Mouse (Mus musculus): ENCODE results near the gene Syngr3. TPM values are rescaled to one million over a fixed set of nuclear protein-coding genes. Genes with fewer than 3 reads are reported as not detected.

Syngr3 gene
- total RNA-seq, 1 experiment = 4.1 TPM

DNA sequence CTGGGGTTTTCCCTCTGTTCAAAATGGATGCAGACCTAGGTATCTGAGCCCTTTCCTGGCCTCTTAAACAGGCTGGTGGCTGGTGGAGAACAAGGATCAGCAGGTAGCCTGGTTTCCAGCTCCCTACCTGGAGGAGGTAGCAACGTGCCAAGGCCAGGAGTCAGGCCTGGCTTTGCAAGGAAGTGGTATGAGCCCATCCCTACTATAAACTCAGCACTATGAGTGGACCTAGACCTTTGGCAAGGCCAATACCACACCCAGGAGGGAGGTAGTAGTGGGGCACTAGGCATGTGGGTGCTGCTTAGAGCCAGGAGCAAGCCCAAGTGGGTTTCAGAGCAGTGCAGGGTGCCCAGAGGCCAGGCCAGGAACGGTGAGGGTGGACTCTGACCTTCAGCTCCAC is 9.7 kb upstream of the Syngr3 start:
- H3K4me1 ChIP-seq (ENCODE audit: control insufficient read depth in 2 of 2, insufficient read depth in 2 of 2, low read length in 2 of 2, poor library complexity in 1 of 2) = peaks cover 11 to 13% of the 10 kb centered on the region in 2 experiments
- peaks cover 44% of the 10 kb centered on the region for H3K36me3 ChIP-seq (ENCODE audit: control insufficient read depth, insufficient read depth, low read length, poor library complexity, severe bottlenecking)
- DNase-seq (ENCODE audit: low read depth, low spot score) = no peak
- no peak overlapping the region for H3K27ac ChIP-seq (ENCODE audit: insufficient read depth, low read depth, low read length, poor library complexity, severe bottlenecking)
- no peak overlapping the region for H3K4me3 ChIP-seq (ENCODE audit: insufficient read depth in 1 of 2, low read depth in 1 of 2, low read length in 2 of 2, poor library complexity in 1 of 2, severe bottlenecking in 1 of 2)
- in situ Hi-C loops (cut with MboI; ENCODE audit: low sequenced_read_pairs in 2 of 2, unreplicated experiment in 2 of 2) = no loop called here
- no peak overlapping the region for H3K9ac ChIP-seq (ENCODE audit: insufficient read depth, low read depth, low read length, poor library complexity, severe bottlenecking)
- no peaks in the 10 kb centered on the region for H3K9me3 ChIP-seq (ENCODE audit: control insufficient read depth, insufficient read depth, low read depth, low read length)
- no peak for TF ChIP-seq ZNF384 (IDR thresholded peaks at IDR 0.05; ENCODE audit: low read depth, low read length)
- no peak for TF ChIP-seq ZC3H11A (IDR thresholded peaks at IDR 0.05; ENCODE audit: borderline replicate concordance, low read depth, low read length)
- TF ChIP-seq CHD2 (IDR thresholded peaks at IDR 0.05; ENCODE audit: low read depth, low read length) = no peak
- TF ChIP-seq MAFK (IDR thresholded peaks at IDR 0.05; ENCODE audit: insufficient read depth, low read depth, low read length) = no peak
- no peak for TF ChIP-seq HCFC1 (IDR thresholded peaks at IDR 0.05; ENCODE audit: borderline replicate concordance, insufficient read depth, low read length)

DNA sequence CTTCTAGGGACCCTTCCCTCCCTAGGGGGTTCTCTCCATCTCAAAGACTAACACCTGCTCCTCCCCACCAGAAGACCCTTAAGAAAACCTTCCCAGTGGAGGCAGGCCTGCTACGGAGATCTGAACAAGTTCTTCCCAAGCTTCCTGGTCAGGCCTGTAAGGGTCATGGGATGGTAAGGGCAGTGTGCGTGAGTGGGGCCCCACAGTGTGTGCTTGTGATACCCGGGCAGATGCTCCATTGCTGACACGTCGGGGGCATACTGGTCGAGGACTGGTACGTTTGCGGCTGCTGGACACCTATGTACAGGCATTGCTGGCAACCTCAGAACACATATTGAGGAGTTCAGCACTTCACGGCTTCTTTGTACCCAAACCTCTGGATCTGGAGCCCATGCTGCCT is 9.0 kb upstream of the Syngr3 start:
- peak overlapping the region; percentile 55; the same call in 1 of the 2 replicates for H3K27ac ChIP-seq (ENCODE audit: insufficient read depth, low read depth, low read length, poor library complexity, severe bottlenecking)
- no peaks in the 10 kb centered on the region for H3K9me3 ChIP-seq (ENCODE audit: control insufficient read depth, insufficient read depth, low read depth, low read length)
- no peak overlapping the region for H3K4me3 ChIP-seq (ENCODE audit: insufficient read depth in 1 of 2, low read depth in 1 of 2, low read length in 2 of 2, poor library complexity in 1 of 2, severe bottlenecking in 1 of 2)
- TF ChIP-seq MAFK (IDR thresholded peaks at IDR 0.05; ENCODE audit: insufficient read depth, low read depth, low read length) = no peak
- TF ChIP-seq HCFC1 (IDR thresholded peaks at IDR 0.05; ENCODE audit: borderline replicate concordance, insufficient read depth, low read length) = no peak
- TF ChIP-seq CHD2 (IDR thresholded peaks at IDR 0.05; ENCODE audit: low read depth, low read length) = no peak
- no peak for TF ChIP-seq ZC3H11A (IDR thresholded peaks at IDR 0.05; ENCODE audit: borderline replicate concordance, low read depth, low read length)
- TF ChIP-seq ZNF384 (IDR thresholded peaks at IDR 0.05; ENCODE audit: low read depth, low read length) = no peak
- in situ Hi-C loops (cut with MboI; ENCODE audit: low sequenced_read_pairs in 2 of 2, unreplicated experiment in 2 of 2) = no loop called here
- DNase-seq (ENCODE audit: low read depth, low spot score) = no peak
- peak overlapping the region; percentile 2; the same call in 1 of the 2 replicates for H3K9ac ChIP-seq (ENCODE audit: insufficient read depth, low read depth, low read length, poor library complexity, severe bottlenecking)
- peaks cover 11 to 13% of the 10 kb centered on the region in 2 experiments for H3K4me1 ChIP-seq (ENCODE audit: control insufficient read depth in 2 of 2, insufficient read depth in 2 of 2, low read length in 2 of 2, poor library complexity in 1 of 2)
- peaks cover 40% of the 10 kb centered on the region for H3K36me3 ChIP-seq (ENCODE audit: control insufficient read depth, insufficient read depth, low read length, poor library complexity, severe bottlenecking)

DNA sequence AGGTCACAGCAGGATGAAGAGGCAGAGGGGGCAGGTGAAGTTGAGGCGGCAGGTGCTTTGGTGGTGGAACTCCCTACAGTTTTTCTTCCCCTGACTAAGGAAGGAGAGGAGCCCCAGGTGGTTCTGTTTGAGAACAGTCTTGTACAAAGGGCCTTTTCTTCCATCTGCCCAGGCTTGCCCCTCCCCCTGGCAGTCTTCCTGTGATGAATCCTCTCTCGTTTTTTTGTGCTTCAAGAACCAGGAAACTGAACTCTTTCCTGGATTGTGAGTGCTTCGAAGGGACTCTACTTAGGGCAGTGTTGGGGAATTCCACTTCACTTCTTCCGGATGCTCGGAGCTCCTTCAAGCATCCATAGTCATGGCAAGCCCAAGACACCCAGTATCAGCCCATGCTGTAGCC is 8.2 kb upstream of the Syngr3 start:
- in situ Hi-C loops (cut with MboI; ENCODE audit: low sequenced_read_pairs in 2 of 2, unreplicated experiment in 2 of 2) = no loop called here
- peaks cover 41% of the 10 kb centered on the region for H3K36me3 ChIP-seq (ENCODE audit: control insufficient read depth, insufficient read depth, low read length, poor library complexity, severe bottlenecking)
- peaks cover 11 to 13% of the 10 kb centered on the region in 2 experiments for H3K4me1 ChIP-seq (ENCODE audit: control insufficient read depth in 2 of 2, insufficient read depth in 2 of 2, low read length in 2 of 2, poor library complexity in 1 of 2)
- DNase-seq (ENCODE audit: low read depth, low spot score) = no peak
- peak overlapping the region; percentile 2; the same call in 1 of the 2 replicates for H3K9ac ChIP-seq (ENCODE audit: insufficient read depth, low read depth, low read length, poor library complexity, severe bottlenecking)
- H3K27ac ChIP-seq (ENCODE audit: insufficient read depth, low read depth, low read length, poor library complexity, severe bottlenecking) = peak overlapping the region; percentile 55
- TF ChIP-seq HCFC1 (IDR thresholded peaks at IDR 0.05; ENCODE audit: borderline replicate concordance, insufficient read depth, low read length) = no peak
- TF ChIP-seq ZC3H11A (IDR thresholded peaks at IDR 0.05; ENCODE audit: borderline replicate concordance, low read depth, low read length) = no peak
- no peak for TF ChIP-seq MAFK (IDR thresholded peaks at IDR 0.05; ENCODE audit: insufficient read depth, low read depth, low read length)
- TF ChIP-seq CHD2 (IDR thresholded peaks at IDR 0.05; ENCODE audit: low read depth, low read length) = no peak
- TF ChIP-seq ZNF384 (IDR thresholded peaks at IDR 0.05; ENCODE audit: low read depth, low read length) = no peak
- no peaks in the 10 kb centered on the region for H3K9me3 ChIP-seq (ENCODE audit: control insufficient read depth, insufficient read depth, low read depth, low read length)
- peak overlapping the region in 1 of 2 experiments; percentile 27; a peak in 2 of 4 replicates for H3K4me3 ChIP-seq (ENCODE audit: insufficient read depth in 1 of 2, low read depth in 1 of 2, low read length in 2 of 2, poor library complexity in 1 of 2, severe bottlenecking in 1 of 2)

DNA sequence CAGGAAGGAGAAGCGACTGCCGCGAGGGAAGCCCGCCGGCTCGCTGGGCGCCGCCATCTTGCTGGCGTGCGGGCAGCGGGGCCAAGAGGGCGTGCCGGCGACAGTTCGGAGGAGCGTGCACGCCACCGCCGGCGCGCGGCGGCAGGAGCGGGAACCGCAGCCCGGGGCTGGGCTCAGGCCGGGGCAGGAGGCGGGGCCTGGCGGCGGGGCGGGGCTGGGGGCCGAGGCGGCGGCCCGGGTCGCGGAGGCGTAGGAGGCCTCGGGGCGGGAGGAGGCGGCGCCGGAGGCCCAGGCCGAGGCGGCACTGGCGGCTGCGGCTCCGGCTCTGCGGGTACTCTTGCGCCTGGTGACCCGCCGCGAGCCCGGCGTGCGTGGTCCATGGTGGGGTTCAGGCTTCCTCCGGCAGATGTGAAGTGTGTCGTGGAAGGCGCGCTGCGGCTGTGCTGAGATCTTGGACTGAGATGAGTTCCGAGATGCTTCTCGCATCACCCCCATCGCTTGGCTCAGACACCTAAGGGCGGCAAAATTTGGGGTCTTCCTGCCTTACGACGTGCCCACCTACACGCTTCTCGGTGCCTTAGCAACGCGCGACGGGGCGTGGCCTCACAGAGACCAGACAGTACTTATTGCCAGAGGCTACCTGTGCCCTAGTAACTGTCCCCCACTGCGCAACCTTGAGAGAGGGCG is 6.4 kb upstream of the Syngr3 start, which contains the start of the genes Gfer and Noxo1:
Gene Gfer (minus strand): TSS at position 146 of the 687 bp plus-strand sequence.
Gene Noxo1 (plus strand): TSS at position 224 of the 687 bp plus-strand sequence.
- peaks cover 30% of the 10 kb centered on the region for H3K36me3 ChIP-seq (ENCODE audit: control insufficient read depth, insufficient read depth, low read length, poor library complexity, severe bottlenecking)
- peak; percentile 63 for DNase-seq (ENCODE audit: low read depth, low spot score)
- no peaks in the 10 kb centered on the region for H3K9me3 ChIP-seq (ENCODE audit: control insufficient read depth, insufficient read depth, low read depth, low read length)
- H3K9ac ChIP-seq (ENCODE audit: insufficient read depth, low read depth, low read length, poor library complexity, severe bottlenecking) = peak within 1 kb of the TSS; percentile 89
- TF ChIP-seq CHD2 (IDR thresholded peaks at IDR 0.05; ENCODE audit: low read depth, low read length) (no peak), ZC3H11A (IDR thresholded peaks at IDR 0.05; ENCODE audit: borderline replicate concordance, low read depth, low read length) (no peak), ZNF384 (IDR thresholded peaks at IDR 0.05; ENCODE audit: low read depth, low read length) (no peak), MAFK (IDR thresholded peaks at IDR 0.05; ENCODE audit: insufficient read depth, low read depth, low read length) (no peak), HCFC1 (IDR thresholded peaks at IDR 0.05; ENCODE audit: borderline replicate concordance, insufficient read depth, low read length) (no peak)
- in situ Hi-C loops (cut with MboI; ENCODE audit: low sequenced_read_pairs in 2 of 2, unreplicated experiment in 2 of 2) = no loop called here
- peaks cover 11 to 13% of the 10 kb centered on the region in 2 experiments for H3K4me1 ChIP-seq (ENCODE audit: control insufficient read depth in 2 of 2, insufficient read depth in 2 of 2, low read length in 2 of 2, poor library complexity in 1 of 2)
- peak within 1 kb of the TSS; percentile 80 to 94 for H3K4me3 ChIP-seq (ENCODE audit: insufficient read depth in 1 of 2, low read depth in 1 of 2, low read length in 2 of 2, poor library complexity in 1 of 2, severe bottlenecking in 1 of 2)
- peak within 1 kb of the TSS; percentile 89 for H3K27ac ChIP-seq (ENCODE audit: insufficient read depth, low read depth, low read length, poor library complexity, severe bottlenecking)
